Mouse (Mus musculus): Measurements from ENCODE around the gene Asic2. TPM values are rescaled to one million over a fixed set of nuclear protein-coding genes. Genes with fewer than 3 reads are reported as not detected.

Gene Asic2
- polyA plus RNA-seq, 1 experiment = not detected

DNA sequence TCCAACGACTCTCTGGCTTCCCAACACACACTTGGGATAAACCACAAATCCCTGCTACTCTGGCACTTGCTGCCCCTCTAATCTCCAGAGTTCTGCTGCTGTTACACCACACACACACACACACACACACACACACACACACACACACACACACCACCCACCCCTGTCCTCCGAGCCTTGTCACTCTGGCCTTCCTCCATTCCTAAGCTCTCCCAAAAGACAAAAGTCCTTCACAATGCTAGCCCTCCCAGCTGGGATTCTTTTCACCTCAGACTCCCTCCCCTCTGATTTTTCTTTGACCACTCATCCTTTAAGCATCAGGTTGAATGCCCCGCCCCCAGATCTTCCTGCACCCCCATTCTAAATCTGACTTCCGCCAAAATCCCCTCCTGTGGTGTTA is 506.5 kb downstream of the Asic2 start:
- Histone ChIP-seq H3K27me3 (ENCODE audit: control insufficient read depth) (no peaks in the 10 kb centered on the region), H3K4me3 (replicated peaks) (no peak overlapping the region), H3K9me3 (ENCODE audit: control insufficient read depth, low read length) (0 out of 2 replicates have a peak, but pooled peaks cover 4% of the 10 kb centered on the region), H3K4me1 (ENCODE audit: control insufficient read depth) (no peaks in the 10 kb centered on the region), H3K36me3 (ENCODE audit: control insufficient read depth) (no peaks in the 10 kb centered on the region)
- TF ChIP-seq GATA1 (IDR thresholded peaks at IDR 0.05; ENCODE audit: low read length) (no peak), TAL1 (IDR thresholded peaks at IDR 0.05; ENCODE audit: low read length) (no peak)

DNA sequence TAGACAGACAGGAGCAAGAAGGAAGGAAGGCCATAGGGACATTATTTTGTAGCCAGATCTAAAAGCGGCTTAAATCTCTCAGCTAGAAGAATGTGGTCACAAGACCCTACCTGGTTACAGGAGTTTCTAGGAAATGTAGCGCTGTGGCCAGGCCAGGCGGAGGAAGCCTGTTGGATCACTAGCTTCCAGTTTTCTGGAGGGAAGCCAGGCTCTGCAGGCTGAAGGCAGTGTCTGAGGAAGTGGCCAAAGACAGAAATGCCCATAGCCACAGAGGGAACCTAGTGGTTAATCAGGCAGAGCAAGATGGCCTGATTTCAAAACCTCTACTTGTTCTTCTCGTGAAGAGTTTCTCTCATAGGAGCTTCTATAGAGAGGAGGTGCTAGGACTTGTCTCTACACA is 513.3 kb downstream of the Asic2 start:
- TF ChIP-seq TAL1 (IDR thresholded peaks at IDR 0.05; ENCODE audit: low read length) = no peak
- no peak for TF ChIP-seq GATA1 (IDR thresholded peaks at IDR 0.05; ENCODE audit: low read length)
- Histone ChIP-seq H3K36me3 (ENCODE audit: control insufficient read depth) (no peaks in the 10 kb centered on the region), H3K4me3 (replicated peaks) (no peak overlapping the region), H3K27me3 (ENCODE audit: control insufficient read depth) (no peaks in the 10 kb centered on the region), H3K9me3 (ENCODE audit: control insufficient read depth, low read length) (no peaks in the 10 kb centered on the region), H3K4me1 (ENCODE audit: control insufficient read depth) (no peaks in the 10 kb centered on the region)

DNA sequence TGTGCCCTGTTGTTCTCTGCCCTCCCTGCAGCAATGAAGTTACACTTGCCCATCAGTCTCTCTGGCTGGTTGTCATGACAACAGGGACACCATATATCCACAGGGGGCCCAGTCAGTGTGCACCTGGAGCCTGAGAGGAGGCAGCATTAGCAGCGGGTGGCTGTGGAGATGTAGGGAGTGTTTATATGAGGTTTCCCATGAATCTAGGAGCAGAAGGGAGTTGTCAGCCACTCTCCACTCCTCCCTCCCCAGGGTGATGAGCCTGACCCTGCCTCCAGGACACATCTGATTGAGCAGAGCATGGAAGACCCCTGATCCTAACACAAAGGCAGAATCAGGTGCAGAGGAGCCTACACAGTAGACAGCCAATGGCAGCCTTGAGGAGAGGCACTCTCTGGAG is 514.1 kb downstream of the Asic2 start:
- H3K27me3 ChIP-seq (ENCODE audit: control insufficient read depth) = no peaks in the 10 kb centered on the region
- H3K9me3 ChIP-seq (ENCODE audit: control insufficient read depth, low read length) = no peaks in the 10 kb centered on the region
- no peaks in the 10 kb centered on the region for H3K4me1 ChIP-seq (ENCODE audit: control insufficient read depth)

DNA sequence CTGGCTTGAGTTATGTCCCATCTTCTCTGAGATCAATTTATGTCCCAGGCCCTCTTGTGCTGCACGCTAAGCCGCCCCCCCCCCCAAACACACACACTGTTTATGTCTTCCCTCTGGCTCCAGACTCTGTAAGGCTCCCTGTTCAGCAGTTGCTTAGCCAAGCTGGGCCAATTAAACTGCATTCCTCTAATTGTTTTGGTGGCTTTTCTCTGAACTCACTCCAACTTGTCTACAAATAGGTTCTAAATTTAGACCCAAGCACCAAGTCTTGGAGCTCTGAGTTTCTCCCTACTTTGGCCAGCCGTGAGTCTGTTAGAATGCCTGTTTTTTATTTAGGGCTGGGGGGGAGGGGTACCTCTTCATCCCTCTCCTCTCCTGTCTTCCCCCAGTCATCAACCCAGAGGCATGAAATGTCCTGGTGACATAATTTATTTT is 519.0 kb downstream of the Asic2 start:
- H3K9me3 ChIP-seq (ENCODE audit: control insufficient read depth, low read length) = no peaks in the 10 kb centered on the region
- H3K27me3 ChIP-seq (ENCODE audit: control insufficient read depth) = no peaks in the 10 kb centered on the region
- H3K4me3 ChIP-seq (replicated peaks) = no peak overlapping the region
- H3K36me3 ChIP-seq (ENCODE audit: control insufficient read depth) = no peaks in the 10 kb centered on the region
- no peaks in the 10 kb centered on the region for H3K4me1 ChIP-seq (ENCODE audit: control insufficient read depth)
- TF ChIP-seq GATA1 (IDR thresholded peaks at IDR 0.05; ENCODE audit: low read length) (no peak), TAL1 (IDR thresholded peaks at IDR 0.05; ENCODE audit: low read length) (no peak)

More for the DNA sequence above, 514.1 kb downstream of the Asic2 start:
- H3K36me3 ChIP-seq (ENCODE audit: control insufficient read depth) = no peaks in the 10 kb centered on the region
- H3K4me3 ChIP-seq (replicated peaks) = no peak overlapping the region
- no peak for TF ChIP-seq TAL1 (IDR thresholded peaks at IDR 0.05; ENCODE audit: low read length)
- no peak for TF ChIP-seq GATA1 (IDR thresholded peaks at IDR 0.05; ENCODE audit: low read length)

DNA sequence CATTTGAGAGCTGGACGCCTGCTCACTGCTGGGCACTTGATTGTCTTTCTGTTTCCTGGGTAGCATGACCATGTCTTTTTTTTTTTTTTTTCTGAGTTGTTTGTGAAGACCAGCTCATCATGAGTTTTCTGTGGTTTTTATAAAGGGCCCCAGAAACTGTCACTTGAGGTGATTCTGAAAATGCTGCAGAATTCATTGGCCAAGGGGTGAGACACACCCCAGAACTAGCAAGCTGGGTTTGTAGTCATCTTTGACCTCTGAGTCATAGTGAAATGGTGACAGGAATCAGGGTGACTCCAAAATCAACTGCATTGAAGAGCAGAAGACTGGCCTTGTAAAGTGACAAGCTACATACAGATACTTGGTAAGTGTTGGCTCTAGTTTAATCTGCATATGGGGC is 521.9 kb downstream of the Asic2 start:
- no peaks in the 10 kb centered on the region for H3K9me3 ChIP-seq (ENCODE audit: control insufficient read depth, low read length)
- H3K4me3 ChIP-seq (replicated peaks) = no peak overlapping the region
- no peaks in the 10 kb centered on the region for H3K36me3 ChIP-seq (ENCODE audit: control insufficient read depth)
- H3K4me1 ChIP-seq (ENCODE audit: control insufficient read depth) = no peaks in the 10 kb centered on the region
- no peaks in the 10 kb centered on the region for H3K27me3 ChIP-seq (ENCODE audit: control insufficient read depth)
- TF ChIP-seq TAL1 (IDR thresholded peaks at IDR 0.05; ENCODE audit: low read length) (no peak), GATA1 (IDR thresholded peaks at IDR 0.05; ENCODE audit: low read length) (no peak)

DNA sequence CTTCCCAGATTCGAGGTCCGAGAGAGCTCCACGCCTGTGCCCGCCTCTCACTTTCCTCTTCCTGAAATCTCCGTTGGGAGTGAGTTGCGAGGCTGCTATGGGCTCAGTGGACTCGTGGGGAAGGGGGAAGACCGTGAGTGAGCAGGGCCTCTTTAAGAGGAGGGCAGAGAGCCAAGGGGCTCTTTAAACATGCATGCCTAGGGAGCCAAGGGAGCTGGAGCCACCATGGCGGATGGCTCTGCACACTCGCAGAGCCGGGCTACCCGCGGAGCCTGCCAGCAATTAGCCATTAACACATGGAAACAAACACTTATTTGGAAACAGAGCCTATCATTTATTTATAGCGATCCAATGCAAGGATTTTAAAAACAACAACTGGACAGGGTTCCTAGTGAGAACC is 541.4 kb downstream of the Asic2 start:
- peaks cover 6% of the 10 kb centered on the region; the same call in 1 of the 2 replicates for H3K9me3 ChIP-seq (ENCODE audit: control insufficient read depth, low read length)
- no peak overlapping the region for H3K4me3 ChIP-seq (replicated peaks)
- no peaks in the 10 kb centered on the region for H3K4me1 ChIP-seq (ENCODE audit: control insufficient read depth)
- no peaks in the 10 kb centered on the region for H3K36me3 ChIP-seq (ENCODE audit: control insufficient read depth)
- H3K27me3 ChIP-seq (ENCODE audit: control insufficient read depth) = no peaks in the 10 kb centered on the region
- TF ChIP-seq TAL1 (IDR thresholded peaks at IDR 0.05; ENCODE audit: low read length) (no peak), GATA1 (IDR thresholded peaks at IDR 0.05; ENCODE audit: low read length) (no peak)

DNA sequence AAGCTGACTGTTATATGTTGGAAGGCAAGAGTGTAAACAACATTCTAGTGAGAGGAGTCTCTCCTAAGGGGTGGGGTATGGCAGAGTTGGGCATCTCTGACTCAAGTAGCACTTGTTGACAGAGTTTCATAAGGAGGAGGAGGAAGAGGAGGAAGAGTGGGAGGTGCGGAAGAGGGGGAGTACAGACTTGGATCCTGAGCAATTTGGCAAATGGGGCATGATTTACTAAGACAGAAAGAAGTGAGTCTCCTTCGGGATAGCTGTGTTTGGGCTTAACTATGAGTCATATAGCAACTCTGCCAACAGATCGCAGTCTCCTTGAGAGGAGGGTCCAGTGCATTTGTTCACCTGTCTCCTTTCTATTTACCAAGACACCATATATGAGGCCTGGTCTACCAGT is 549.1 kb downstream of the Asic2 start:
- no peaks in the 10 kb centered on the region for H3K27me3 ChIP-seq (ENCODE audit: control insufficient read depth)
- TF ChIP-seq TAL1 (IDR thresholded peaks at IDR 0.05; ENCODE audit: low read length) = no peak
- TF ChIP-seq GATA1 (IDR thresholded peaks at IDR 0.05; ENCODE audit: low read length) = no peak
- peaks cover 4% of the 10 kb centered on the region; the same call in 1 of the 2 replicates for H3K9me3 ChIP-seq (ENCODE audit: control insufficient read depth, low read length)
- no peaks in the 10 kb centered on the region for H3K4me1 ChIP-seq (ENCODE audit: control insufficient read depth)
- no peaks in the 10 kb centered on the region for H3K36me3 ChIP-seq (ENCODE audit: control insufficient read depth)
- H3K4me3 ChIP-seq (replicated peaks) = no peak overlapping the region

DNA sequence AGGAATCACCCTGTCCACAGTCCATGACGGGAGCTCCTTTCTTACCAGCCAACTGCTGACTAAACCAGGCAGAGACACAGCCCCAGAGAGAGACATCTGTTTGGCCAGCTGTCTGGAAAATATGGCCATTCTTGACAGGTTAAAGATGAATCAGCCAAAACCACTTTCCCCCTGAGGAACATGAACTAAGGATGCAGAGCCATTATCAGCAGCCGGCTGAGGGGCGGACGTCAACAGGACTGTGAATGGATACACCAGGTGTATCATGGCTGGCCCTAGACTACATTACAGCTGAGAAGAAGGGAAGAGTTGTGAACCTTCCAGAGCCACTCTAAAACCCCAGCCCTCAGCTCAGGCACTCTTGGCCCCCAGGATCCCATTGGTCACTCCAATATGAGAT is 550.2 kb downstream of the Asic2 start:
- Histone ChIP-seq H3K27me3 (ENCODE audit: control insufficient read depth) (no peaks in the 10 kb centered on the region), H3K36me3 (ENCODE audit: control insufficient read depth) (no peaks in the 10 kb centered on the region), H3K4me3 (replicated peaks) (no peak overlapping the region), H3K9me3 (ENCODE audit: control insufficient read depth, low read length) (peaks cover 4% of the 10 kb centered on the region; the same call in 1 of the 2 replicates), H3K4me1 (ENCODE audit: control insufficient read depth) (no peaks in the 10 kb centered on the region)
- TF ChIP-seq GATA1 (IDR thresholded peaks at IDR 0.05; ENCODE audit: low read length) = no peak
- TF ChIP-seq TAL1 (IDR thresholded peaks at IDR 0.05; ENCODE audit: low read length) = no peak

DNA sequence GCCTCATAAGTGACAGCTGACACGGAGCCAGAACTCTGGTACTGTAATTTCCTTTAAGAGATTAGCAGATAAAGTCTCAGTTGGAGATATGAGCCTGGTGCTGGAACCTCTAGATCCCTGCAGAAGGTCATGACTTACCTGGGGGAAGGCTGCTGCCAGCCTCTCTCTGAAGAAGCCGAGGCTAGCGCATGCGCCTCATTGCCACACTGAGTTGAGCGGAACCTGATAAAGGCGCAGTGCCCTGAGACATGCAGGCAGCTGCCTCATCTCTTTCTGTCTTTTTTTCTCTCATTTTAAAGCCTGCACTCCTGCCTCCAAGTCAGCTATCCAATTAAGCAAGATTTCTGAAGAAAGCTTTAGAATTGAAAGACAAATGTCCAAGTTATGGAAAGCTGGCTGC is 551.9 kb downstream of the Asic2 start:
- H3K4me1 ChIP-seq (ENCODE audit: control insufficient read depth) = no peaks in the 10 kb centered on the region
- no peaks in the 10 kb centered on the region for H3K36me3 ChIP-seq (ENCODE audit: control insufficient read depth)
- TF ChIP-seq TAL1 (IDR thresholded peaks at IDR 0.05; ENCODE audit: low read length) (no peak), GATA1 (IDR thresholded peaks at IDR 0.05; ENCODE audit: low read length) (no peak)
- no peaks in the 10 kb centered on the region for H3K27me3 ChIP-seq (ENCODE audit: control insufficient read depth)
- H3K4me3 ChIP-seq (replicated peaks) = no peak overlapping the region
- H3K9me3 ChIP-seq (ENCODE audit: control insufficient read depth, low read length) = peaks cover 4% of the 10 kb centered on the region; the same call in 1 of the 2 replicates

DNA sequence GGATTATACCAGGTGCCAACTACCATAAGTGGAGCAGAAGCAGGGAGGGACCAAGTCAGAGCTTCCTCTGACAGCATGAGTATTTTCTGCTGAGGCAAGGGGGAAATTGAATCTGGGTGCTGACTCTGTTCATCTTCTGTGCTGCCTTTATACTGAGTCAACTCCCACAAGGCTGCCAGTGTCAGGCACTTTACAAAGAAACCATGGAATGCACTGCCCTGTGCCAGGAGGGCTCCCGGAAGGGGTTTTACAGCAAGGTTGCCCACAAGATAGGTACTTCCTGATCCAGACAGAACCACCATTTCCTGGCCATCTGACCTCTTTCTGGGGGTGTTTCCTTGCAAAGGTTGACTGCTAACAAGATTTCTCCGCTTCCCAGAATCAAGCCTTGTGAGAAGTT is 553.7 kb downstream of the Asic2 start:
- Histone ChIP-seq H3K36me3 (ENCODE audit: control insufficient read depth) (no peaks in the 10 kb centered on the region), H3K4me1 (ENCODE audit: control insufficient read depth) (no peaks in the 10 kb centered on the region), H3K27me3 (ENCODE audit: control insufficient read depth) (no peaks in the 10 kb centered on the region), H3K9me3 (ENCODE audit: control insufficient read depth, low read length) (peaks cover 4% of the 10 kb centered on the region; the same call in 1 of the 2 replicates), H3K4me3 (replicated peaks) (no peak overlapping the region)
- no peak for TF ChIP-seq TAL1 (IDR thresholded peaks at IDR 0.05; ENCODE audit: low read length)
- TF ChIP-seq GATA1 (IDR thresholded peaks at IDR 0.05; ENCODE audit: low read length) = no peak
